Mouse (Mus musculus) cerebellum, postnatal 10 days (tissue): ENCODE measurements at regions not wholly inside any gene's neighbourhood (a gene's known extent, or its start where the extent isn't known, plus 50 kb on each side); places are given as distances from the start of the nearest gene placed in this dataset.
"Not testable (repeated sequence)": the region's sequence is repeated elsewhere in the genome, so short reads cannot be mapped to it uniquely, and the experiment has no call there.

Experiments used
- DNase-seq, 2 experiments: peaks; one replicate each; pipeline ENCODE4 v3.0.0; 2021; ENCODE audit warnings: mixed read lengths in 2 of 2

GRCm38 (mm10) chr1:12572770-12573169 is 1158.9 kb downstream of the A830018L16Rik start:
- DNase-seq = no peak

- DNase-seq = no peak
Measured at GRCm38 (mm10) chr1:12574274-12574673, 1160.4 kb downstream of the A830018L16Rik start.

GRCm38 (mm10) chr1:12577027-12577703 is 1163.3 kb downstream of the A830018L16Rik start:
- DNase-seq = no peak

GRCm38 (mm10) chr1:12577978-12578377 is 1164.1 kb downstream of the A830018L16Rik start:
- DNase-seq = no peak

GRCm38 (mm10) chr1:12583012-12583411 is 1169.1 kb downstream of the A830018L16Rik start:
- no peak for DNase-seq

- DNase-seq = not testable (repeated sequence)
Measured at GRCm38 (mm10) chr1:12586981-12587380, 1173.1 kb downstream of the A830018L16Rik start.

GRCm38 (mm10) chr1:12612102-12612501 is 1198.2 kb downstream of the A830018L16Rik start:
- DNase-seq = no peak

GRCm38 (mm10) chr1:12615303-12615702 is 1201.4 kb downstream of the A830018L16Rik start:
- DNase-seq = no peak

GRCm38 (mm10) chr1:12615733-12616481 is 1202.0 kb downstream of the A830018L16Rik start:
- DNase-seq = no peak

GRCm38 (mm10) chr1:12619981-12620380 is 1206.1 kb downstream of the A830018L16Rik start:
- DNase-seq = no peak

- no peak for DNase-seq
Measured at GRCm38 (mm10) chr1:12620825-12621224, 1206.9 kb downstream of the A830018L16Rik start.

GRCm38 (mm10) chr1:12623158-12623557 is 1209.3 kb downstream of the A830018L16Rik start:
- no peak for DNase-seq

GRCm38 (mm10) chr1:12633049-12633448 is 1219.1 kb downstream of the A830018L16Rik start:
- no peak for DNase-seq

- DNase-seq = no peak
Measured at GRCm38 (mm10) chr1:12636326-12637147, 1222.6 kb downstream of the A830018L16Rik start.

- DNase-seq = peak; percentile 21 to 50
Measured at GRCm38 (mm10) chr1:12640983-12641382, 1227.1 kb downstream of the A830018L16Rik start.
